Mouse (Mus musculus): ENCODE data around the gene Atg9a.

Gene Atg9a

DNA sequence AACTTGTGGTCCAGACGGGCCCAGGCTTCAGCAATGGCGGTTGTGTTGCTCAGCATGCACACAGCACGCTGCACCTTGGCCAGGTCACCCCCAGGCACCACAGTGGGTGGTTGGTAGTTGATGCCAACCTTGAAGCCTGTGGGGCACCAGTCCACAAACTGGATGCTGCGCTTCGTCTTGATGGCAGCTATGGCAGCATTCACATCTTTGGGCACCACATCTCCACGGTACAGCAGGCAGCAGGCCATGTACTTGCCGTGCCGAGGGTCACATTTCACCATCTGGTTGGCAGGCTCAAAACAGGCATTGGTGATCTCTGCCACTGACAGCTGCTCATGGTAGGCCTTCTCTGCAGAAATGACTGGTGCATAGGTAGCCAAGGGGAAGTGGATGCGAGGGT lies 23.8 kb upstream of the Atg9a start:
- DNase-seq (ENCODE audit: low spot score in 2 of 2), result no peak

DNA sequence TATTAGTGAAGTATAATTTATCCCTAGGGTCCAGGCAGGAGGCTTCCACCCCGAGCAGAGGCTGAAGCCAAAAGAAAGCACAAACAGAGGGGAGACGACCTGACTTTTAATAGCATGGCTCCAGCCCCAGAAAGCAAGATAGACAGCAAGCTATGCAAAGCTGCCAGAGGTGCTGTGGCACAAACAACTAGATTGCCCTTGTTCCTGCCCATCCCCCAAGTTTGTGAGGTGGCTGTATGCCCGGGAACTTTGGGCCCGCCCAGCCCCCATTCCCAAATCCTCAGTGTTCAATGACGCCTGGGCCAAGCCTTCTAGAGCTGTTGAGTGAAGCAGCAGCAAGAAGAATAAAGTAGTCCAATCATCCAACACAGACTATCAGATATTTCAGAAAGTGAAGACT lies 22.9 kb upstream of the Atg9a start:
- peak in 1 of 2 experiments; percentile 56 for DNase-seq (ENCODE audit: low spot score in 2 of 2)

DNA sequence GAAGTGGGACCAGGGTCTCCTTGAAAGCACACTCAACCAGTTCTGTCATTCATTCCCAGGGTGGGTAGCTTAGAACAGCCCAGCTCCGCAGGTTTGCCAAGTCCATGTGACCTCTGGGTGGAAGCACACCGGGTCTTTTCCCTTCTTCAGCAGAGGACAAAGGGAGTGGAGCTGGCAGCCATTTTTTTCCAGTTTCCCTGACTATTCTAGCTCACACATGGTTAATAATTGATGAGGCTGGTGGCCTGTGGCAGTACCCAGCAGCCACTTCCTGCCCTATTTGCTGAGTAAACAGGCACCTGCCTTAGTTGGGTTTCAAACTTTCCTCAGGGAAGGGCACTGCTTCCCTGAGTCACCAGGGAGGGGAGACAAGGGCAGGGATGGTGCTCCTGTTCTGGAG lies 22.4 kb upstream of the Atg9a start:
- DNase-seq (ENCODE audit: low spot score in 2 of 2), result no peak

DNA sequence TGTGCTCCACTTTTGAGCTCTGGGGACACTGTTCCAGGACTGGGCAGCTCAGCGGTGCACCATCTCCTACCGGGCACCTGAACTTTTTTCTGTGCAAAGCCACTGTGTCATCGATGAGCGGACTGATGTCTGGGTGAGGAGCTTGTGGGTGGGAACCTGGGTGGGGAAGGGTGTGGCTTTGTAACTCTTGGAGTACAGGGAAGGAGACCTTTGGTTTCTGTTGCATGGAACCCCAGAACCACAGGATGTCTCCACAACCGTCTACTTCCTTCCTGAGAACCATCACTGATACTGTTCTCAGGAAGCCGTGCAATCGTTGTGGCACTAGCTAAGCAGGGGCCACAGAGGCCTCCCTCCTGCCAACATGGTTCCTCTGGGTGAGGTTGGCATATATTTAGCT lies 21.1 kb upstream of the Atg9a start:
- DNase-seq (ENCODE audit: low spot score in 2 of 2), result no peak

DNA sequence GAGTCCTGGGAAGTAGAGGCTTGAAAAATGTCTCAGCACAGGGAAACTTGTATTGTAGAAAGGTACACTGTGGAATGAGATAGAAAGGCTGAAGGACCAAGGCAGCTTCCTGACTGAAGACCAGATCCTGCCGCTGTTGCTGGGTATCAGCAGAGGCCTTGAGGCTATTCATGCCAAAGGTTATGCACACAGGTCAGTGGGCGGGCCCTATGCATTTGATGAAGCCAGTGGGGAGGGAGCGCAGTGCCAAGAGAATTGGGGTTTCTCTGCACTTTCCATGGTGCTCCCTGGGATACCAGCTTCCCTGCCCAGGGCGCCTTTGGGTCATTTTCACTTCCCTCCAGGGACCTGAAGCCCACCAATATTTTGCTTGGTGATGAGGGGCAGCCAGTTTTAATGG lies 20.5 kb upstream of the Atg9a start:
- no peak for DNase-seq (ENCODE audit: low spot score in 2 of 2)

DNA sequence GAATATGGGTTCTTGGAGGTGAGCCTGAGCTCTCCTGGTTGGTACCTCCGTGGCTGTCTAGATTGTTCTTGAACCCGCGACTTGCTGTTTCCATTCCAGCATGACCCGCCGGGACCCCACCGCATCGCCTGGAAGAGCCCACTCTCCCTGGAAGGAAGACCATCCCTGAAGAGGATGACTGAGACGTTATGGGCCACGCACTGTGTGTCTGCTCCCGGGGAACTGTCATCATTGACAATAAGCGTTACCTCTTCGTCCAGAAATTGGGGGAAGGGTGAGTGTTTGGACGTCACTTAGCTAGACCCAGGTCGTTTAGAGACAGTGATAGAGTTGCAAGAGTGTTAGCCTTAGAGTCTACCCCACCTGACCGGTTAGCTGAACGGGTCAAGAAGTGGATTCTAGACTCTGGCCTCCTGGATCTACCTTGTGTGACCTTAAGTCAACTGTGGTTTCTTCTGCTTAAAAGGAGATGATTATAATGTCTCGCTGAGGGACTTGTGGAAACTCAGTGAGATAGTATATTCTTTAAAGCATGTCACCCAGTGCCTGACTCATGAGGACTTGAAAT lies 19.2 kb upstream of the Atg9a start:
- DNase-seq (ENCODE audit: low spot score in 2 of 2), result no peak

DNA sequence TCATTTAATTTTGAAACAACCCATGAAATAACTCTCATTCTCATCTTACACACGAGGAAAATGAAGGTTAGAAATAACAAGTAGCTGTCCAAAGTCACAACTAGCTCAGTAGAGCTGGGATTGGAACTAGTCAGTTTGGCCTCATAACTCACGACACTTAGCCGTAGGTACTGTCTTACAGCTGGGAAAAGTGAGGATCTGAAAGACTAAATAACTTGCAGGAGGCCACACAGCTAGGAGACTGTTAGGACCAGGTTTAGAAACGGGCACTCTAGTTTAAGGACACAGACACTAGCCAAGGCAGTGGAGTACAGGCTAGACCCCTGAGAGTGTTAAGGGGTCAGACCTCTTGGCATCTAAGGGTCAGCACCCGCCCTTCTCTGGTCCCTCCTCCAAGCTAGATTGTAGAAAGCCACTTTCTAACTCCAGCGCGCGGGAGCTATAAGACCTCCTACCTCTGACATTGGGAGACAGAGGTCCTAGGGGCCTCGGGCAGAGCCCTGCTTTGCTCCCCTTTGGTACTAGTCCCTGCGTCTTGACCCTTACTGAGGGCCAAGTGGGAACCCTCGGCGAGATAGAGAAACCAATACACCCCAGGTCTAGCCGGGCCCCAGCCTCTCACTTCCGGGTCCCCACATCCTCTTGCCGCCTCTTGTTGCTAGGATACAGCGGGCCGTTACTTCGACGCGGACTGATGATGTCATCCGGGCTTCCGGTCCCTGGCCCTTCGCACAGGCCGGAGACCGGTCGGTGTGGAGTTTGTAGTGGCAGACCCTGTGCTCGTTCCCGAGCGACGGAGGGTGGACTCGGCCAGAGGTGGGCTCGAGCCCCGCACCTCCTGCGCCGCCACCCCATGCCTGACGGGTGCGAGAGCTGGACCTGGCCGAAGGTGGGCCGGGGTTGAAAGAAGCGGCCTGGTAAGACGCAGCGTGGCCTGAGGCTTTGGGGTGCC lies 18.4 kb upstream of the Atg9a start, which contains the start of the genes Glb1l and Stk16:
Glb1l (minus strand) TSS at position 678 of the 952 bp plus-strand sequence.
Stk16 (plus strand) TSS at position 703 of the 952 bp plus-strand sequence.
- peak; percentile 94 to 96 for DNase-seq (ENCODE audit: low spot score in 2 of 2)

DNA sequence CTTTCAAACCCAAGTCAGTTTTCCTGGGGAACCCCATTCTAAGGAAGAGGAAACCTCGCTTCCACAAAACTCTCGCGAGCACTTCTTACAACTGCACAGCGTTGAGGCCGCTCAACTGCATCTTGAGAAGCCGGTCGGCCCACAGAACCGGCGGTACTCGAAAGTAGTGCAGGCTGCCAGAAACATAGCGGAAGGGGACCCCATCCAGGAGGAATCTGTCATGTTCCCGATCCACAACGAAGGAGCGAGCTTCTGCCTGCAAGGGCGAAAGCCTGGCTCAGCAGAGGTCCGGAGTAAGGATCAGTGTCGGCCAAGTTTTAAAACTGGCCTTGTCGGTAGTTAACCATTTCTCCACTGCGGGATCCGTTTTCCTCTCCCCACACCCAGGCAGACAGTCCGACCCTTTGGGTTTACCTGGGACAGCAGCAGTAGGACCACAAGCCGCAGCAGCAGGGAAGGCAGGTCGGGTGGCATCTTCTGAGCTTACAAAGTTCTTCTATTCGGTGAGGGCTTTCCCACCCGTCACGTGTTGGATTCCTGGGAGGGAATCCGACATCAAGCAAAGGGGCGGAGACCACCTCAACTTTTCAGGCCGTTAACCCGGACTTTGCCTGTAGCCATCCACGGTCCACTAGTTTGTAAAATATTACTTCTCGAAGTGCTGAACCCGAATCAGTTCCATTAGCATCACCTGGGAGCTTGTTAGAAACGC lies 17.1 kb upstream of the Atg9a start:
- DNase-seq (ENCODE audit: low spot score in 2 of 2), result no peak

DNA sequence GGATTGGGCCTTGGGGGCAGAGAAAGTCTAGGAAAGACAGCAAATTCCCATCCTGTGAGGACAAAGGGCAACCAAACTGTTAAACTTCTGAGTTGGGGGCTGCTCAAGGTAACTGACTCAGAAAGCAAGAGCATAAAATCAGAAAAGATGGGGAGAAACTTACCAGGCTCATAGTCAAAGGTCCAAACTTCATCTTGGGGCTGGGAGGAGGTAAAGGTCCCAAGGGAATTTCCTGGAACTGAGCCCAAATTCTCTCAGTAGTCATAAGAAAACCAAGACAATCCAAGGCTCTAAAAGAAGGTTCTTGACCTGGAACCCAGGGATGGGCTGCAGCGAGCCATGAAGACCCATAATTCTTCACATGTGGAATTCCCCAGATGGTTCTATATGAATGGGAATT lies 9.2 kb upstream of the Atg9a start:
- DNase-seq (ENCODE audit: low spot score in 2 of 2), result no peak

DNA sequence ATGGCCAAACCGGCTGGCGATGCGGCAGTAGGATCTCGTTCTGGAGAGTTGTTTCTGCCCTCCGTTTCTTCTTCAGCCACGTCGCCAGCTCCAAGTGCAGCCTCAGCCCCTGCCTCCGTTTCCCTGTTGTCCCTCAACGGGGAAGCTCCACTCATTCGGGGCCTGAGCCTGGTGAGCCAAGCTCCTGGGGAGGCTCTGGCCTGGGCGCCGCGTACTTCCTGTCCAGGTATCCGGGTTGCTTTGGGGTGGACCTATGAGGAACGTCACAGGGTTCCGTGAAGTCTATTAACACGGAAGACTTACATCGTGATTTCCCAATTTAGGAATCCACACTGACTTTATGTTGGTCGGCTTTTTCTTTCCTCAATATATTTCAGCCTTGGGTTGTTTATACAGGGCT lies 456 bp upstream of the Atg9a start:
- no peak for DNase-seq (ENCODE audit: low spot score in 2 of 2)

DNA sequence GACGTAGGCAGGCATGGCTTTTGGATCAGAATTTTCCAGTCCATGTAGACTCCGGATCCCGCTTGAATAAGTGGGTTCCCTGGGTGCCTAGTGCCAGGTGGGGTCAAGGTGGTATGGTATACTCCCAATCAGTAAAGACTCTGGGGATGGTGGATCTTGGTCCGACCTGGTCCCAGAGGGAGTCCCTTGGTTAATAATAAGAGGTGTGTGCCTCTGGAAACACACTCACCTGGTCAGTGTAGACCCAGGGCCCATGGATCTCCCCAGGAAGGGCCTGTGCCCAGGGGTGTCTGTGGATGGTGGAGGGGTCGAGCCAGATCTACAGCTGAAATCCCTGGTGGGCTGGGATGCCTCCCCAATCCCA lies 756 bp downstream of the Atg9a start:
- no peak for DNase-seq (ENCODE audit: low spot score in 2 of 2)

DNA sequence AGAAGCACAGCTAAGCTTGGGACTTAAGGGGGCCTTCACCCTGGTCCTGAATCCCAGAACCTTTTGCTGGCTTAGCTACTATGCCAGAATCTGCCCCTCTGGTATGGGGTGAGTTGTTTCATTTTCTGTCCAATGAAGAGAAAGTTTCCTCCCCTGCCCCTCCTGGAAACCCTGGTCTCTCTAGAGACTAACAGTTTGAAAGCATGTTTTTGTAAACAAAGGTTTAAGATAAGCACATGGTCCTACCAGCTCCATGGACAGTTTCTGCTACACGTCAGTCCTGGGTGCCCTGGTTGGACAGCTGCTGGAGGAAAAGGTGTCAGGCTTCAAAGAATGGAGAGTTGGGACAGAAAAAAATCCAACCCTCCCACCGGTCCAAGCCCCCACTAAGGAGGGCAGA lies 1.4 kb downstream of the Atg9a start:
- DNase-seq (ENCODE audit: low spot score in 2 of 2), result no peak

DNA sequence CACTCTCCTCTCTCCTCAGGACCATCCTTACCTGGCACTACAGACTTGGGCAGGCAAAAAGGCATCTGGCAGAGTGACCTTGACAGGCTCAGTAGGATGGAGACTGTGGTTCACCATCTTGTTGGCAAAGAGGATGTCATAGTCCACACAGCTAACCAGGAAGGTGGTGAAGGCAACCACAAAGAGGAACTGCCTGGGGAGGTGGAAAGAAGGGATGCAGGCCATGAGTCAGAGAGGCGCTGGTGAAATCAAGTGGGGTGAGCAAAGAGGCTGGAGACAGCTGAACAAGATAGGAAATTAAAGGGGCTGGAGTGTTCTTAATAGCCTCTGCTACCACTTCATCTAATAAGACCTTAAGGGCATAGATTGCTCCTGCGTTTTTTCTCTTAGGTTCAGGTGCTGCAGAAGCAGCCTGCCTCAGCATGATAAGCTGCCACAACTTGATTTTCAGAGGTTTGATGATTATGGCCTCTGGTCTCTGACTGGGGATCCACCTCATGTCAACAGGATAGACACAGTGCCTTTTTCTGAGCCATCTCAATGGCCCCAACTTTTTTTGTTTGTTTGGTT lies 4.0 kb downstream of the Atg9a start:
- no peak for DNase-seq (ENCODE audit: low spot score in 2 of 2)

DNA sequence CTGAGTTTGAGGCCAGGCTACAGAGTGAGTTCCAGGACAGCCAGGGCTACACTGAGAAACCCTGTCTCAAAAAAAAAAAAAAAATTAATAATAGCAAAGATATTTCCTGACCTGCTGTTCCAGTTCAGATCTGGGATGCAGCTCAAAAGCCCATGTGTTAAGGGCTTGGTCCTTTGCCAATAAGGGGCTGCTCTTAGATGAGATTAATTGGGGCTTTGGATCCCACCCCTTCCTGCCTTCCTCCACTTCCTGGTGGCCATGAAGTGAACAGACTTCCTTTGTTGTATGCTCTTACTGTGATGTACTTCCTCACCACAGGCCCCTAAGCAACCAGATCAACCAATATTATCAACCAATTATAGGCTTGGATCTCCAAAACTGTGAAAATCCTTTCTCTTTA lies 4.9 kb downstream of the Atg9a start:
- no peak for DNase-seq (ENCODE audit: low spot score in 2 of 2)

DNA sequence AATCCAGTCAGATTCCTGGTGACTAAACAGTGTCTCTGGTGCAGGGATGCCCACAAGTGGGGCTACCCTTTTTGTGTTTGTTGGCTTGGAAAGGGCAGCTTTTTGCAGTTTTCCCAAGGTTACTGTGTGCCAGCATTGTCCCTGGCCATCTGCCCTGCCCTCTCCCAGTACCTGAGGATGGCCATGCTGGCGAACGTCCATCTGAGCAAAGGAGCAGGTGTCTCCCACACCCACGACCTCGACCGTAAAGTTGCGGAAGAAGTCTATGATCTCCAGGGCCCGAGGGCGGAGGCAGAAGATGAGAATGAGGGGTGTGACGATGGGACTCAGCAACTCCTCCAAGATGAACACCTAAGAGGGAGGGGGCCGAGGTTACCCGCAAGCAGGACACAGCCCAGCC lies 6.5 kb downstream of the Atg9a start:
- DNase-seq (ENCODE audit: low spot score in 2 of 2), result no peak

DNA sequence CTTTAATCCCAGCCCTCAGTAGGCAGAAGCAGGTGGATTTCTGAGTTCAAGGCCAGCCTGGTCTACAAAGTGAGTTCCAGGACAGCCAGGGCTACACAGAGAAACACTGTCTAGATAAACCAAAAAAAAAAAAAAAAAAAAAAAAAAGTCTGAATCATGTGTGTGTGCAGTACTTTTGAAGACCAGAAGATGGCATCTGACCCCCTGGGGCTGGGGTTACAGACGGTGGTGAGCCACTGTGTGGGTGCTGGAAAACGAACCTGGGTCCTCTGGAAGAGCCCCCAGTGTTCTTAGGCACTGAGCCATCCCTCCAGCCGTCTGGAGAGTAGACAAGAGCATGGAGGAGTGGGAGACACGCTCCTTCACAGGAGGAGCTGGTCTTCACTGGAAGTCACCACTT lies 9.8 kb downstream of the Atg9a start:
- no peak for DNase-seq (ENCODE audit: low spot score in 2 of 2)

DNA sequence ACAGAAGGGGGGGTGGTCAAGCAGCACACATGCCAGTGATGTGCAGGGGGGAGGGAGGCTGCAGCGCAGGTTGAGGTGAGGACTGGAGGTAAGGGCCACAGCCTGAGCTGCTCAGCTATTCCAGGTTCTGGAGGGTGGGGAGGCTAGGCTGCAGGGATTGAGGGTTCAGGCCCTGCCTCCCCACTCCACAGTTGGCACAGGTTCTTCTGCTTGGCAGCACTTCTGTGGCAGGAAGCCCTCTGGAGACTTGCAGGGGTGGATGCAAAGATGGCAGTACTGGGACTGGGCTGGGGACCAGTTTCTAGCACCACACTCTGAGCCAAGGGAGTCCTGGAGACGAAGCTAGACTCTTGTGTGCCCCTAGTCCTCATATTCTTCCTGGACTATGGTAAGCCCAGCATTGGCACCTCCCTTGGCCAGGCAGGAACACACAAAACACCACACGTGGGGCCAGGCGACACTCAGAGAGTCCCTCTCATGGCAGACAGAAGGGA lies 10.6 kb downstream of the Atg9a start:
- no peak for DNase-seq (ENCODE audit: low spot score in 2 of 2)

DNA sequence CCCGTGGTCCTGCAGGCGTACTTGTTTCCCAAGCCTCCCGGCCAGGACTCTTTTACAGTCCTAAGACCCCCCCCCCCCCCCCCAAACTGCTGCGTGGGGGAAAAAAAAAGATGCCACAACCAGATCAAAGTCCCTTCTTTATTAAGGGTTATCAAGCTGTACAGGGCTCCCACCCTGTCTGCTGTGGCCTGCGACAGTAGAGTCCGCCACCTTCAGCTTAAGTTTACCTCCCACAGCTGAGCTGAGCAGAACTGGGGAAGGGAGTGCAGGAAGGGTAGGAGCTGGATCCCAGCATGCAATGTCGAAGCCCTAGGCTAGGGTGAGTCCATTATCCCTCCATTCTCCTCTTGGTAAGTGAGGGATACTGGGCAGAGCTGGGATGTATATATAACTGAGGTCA lies 11.3 kb downstream of the Atg9a start:
- no peak for DNase-seq (ENCODE audit: low spot score in 2 of 2)

DNA sequence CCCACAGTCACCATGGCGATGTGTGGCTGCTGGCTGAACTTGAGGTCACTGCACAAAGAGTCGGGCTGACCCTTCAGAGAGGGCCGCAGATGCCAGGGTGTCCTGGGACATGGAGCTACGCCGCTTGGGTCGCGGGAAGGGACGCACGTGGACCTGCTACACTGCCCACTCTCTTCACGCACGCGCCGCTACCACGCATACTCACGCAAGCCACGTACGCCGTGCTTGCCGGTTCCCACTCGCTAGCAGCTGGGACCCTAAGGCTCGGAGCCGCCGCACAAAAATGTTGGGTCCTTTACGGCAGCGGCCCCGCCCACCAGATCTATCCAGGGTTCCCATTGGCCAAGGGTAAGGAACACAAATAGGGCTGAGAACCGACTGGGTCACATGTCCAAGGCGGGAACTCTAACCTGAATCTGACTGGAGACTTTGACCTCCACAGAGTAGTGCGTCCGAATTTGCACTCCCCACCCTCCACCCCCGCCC lies 11.8 kb downstream of the Atg9a start, which contains the start of gene Abcb6:
Abcb6 (minus strand) TSS at position 288 of the 486 bp plus-strand sequence.
- DNase-seq (ENCODE audit: low spot score in 2 of 2), result peak; percentile 80 to 83

DNA sequence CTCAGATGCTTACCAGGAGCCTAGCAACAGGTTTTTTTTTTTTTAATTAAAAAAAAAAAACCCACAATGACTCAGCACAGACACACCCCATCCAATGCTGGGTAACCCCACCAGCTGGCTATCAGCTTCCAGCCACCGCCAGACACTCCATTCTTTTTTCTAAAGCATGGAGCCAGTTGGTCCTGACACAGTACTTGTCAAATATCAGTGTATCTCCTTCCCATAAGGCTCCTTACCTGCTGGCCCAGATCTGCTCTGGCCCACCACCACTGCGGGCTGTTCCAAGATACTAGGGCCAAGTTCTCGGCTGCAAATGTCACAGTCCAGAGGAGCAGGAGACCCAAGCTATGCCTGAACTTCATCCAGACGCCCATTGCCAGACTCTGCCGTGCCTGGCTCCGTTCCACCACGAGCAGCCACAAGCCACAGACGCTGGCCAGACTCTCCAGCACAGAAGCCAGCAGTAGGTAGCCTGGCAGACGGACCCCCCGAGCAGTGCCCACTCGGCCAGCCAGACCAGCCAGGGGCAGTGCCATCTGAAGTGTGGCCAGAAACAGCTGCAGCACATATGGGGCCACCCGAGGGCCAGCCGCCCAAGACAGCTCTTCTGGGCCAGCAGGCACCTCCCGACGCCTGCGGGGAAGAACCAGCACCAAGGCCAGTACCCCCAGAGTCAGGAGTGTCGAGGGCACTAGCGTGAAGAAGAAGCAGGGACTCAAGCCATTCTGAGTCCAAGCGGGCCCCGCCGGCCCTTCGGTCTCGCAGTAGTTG lies 12.5 kb downstream of the Atg9a start:
- peak in 1 of 2 experiments; percentile 27 for DNase-seq (ENCODE audit: low spot score in 2 of 2)
